Mouse (Mus musculus) CH12.LX (cell line): Measurements from ENCODE around the gene Mrpl3.

Experiments used
- CTCF ChIP-seq, 2 experiments: IDR thresholded peaks in 1 of 2; conservative IDR thresholded peaks in 1 of 2; 2 replicates each; pipeline ENCODE4 v1.5.1; 2011 to 2012; ENCODE audit warnings: low read depth in 2 of 2, low read length in 2 of 2, improper control_type of control experiment in 1 of 2, inconsistent platforms in 1 of 2, mild to moderate bottlenecking in 1 of 2, moderate library complexity in 1 of 2
- ZC3H11A ChIP-seq: IDR thresholded peaks from 2 replicates; pipeline ENCODE4 v1.6.1; 2012; ENCODE audit warnings: low read depth, mild to moderate bottlenecking, inconsistent platforms, low read length, improper control_type of control experiment

GRCm38 (mm10) chr9:105028311-105028710 lies 24.7 kb upstream of the Mrpl3 start:
- TF ChIP-seq CTCF (conservative IDR thresholded peaks at IDR 0.05 in 1 of 2, IDR thresholded peaks at IDR 0.05 in 1 of 2; ENCODE audit: low read depth in 2 of 2, low read length in 2 of 2): no peak
- TF ChIP-seq ZC3H11A: no peak
